Mouse (Mus musculus) T-helper 1 cell (primary cell): ENCODE measurements around the gene Leo1.

ENCODE experiments used
- in situ Hi-C: fragments of 300-600 bp; cut with MboI, MseI; formaldehyde crosslinking; loops from one replicate; pipeline ENCODE4 v1.15.1; 2025; ENCODE audit warnings: high pct_unique_total_duplicates

The Leo1 gene

GRCm38 (mm10) chr9:75425796-75426391, 15.4 kb upstream of the Leo1 start:
- in situ Hi-C loops = no loop called here

GRCm38 (mm10) chr9:75427366-75428273, 13.7 kb upstream of the Leo1 start:
- in situ Hi-C loops = no loop called here

DNA sequence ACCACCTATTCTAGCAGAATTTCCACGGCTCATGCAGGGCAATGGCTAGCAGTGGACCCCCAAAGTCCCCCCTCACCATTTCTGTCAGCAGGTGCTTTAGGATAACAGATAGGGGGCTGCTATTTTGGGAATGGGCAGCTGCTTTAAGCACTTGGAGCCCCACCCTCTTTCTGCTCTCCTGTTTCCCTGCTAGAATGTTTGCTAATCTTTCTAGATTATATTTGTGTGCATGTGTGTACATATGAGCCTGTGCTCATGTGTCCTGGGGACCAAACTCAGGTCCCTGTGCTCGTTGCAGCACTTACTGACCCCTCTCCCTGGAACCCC, 13.1 kb upstream of the Leo1 start:
- in situ Hi-C loops = no loop called here

GRCm38 (mm10) chr9:75429040-75429439, 12.3 kb upstream of the Leo1 start:
- in situ Hi-C loops = no loop called here

GRCm38 (mm10) chr9:75429657-75430056, 11.7 kb upstream of the Leo1 start:
- in situ Hi-C loops = no loop called here

- in situ Hi-C loops = no loop called here
These were observed 10.3 kb upstream of the Leo1 start for GRCm38 (mm10) chr9:75430822-75431621.

DNA sequence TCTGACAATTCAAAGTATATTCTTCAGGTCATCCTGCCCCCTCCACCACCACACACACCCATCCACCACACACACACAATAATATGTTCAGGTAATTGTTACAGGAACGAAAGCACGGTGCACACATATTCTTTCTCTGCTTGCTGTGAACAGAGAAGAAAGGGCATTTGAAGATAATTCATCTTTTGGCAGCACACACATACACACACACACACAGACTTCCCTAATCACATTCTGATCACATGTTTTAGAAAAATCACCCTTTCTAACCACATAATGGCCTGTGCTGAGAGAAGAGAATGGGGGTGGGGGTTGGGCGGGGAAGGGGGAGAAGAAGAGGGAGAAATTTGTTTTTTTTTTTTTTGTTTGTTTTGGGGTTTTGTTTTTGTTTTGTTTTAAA, 8.6 kb upstream of the Leo1 start:
- in situ Hi-C loops = no loop called here

DNA sequence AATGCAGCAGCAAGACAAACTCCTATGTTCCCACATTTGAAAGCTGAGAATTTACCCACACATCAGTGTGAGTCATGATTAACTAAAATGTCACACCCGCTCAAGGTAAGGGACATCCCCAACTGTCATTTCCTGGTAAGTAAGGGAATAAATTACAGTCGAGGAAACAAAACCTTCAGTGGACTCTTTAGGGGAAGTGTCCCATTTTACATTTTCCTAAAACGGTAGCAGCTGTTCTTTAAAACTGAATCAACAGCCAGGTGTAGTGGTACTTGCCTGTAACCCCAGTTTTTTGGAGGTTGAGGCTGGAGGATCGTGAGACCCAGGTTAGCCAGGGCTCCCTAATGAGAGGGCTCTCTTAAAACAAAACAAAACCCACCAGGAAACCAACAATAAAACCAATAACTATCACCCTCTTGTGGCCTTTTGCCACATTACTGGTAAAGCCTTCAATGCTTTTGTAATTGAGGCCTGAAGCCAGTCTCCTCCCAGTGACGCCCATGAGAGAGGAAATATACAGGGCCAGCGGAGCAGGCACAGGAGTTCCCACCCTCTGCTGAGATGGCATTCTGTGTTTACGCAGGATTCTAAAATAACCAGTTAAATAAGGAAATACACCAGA, 7.0 kb upstream of the Leo1 start:
- in situ Hi-C loops = no loop called here

- in situ Hi-C loops = loop anchor here (5.0 kb wide), 1 partner anchor 73 kb away; no protein-coding TSS in a partner anchor
These were observed 6.5 kb upstream of the Leo1 start for GRCm38 (mm10) chr9:75434872-75435271.

GRCm38 (mm10) chr9:75435291-75435690, 6.0 kb upstream of the Leo1 start:
- in situ Hi-C loops = loop anchor here (5.0 kb wide), 1 partner anchor 73 kb away; no protein-coding TSS in a partner anchor

GRCm38 (mm10) chr9:75435918-75436317, 5.4 kb upstream of the Leo1 start:
- in situ Hi-C loops = loop anchor here (5.0 kb wide), 1 partner anchor 74 kb away; no protein-coding TSS in a partner anchor

DNA sequence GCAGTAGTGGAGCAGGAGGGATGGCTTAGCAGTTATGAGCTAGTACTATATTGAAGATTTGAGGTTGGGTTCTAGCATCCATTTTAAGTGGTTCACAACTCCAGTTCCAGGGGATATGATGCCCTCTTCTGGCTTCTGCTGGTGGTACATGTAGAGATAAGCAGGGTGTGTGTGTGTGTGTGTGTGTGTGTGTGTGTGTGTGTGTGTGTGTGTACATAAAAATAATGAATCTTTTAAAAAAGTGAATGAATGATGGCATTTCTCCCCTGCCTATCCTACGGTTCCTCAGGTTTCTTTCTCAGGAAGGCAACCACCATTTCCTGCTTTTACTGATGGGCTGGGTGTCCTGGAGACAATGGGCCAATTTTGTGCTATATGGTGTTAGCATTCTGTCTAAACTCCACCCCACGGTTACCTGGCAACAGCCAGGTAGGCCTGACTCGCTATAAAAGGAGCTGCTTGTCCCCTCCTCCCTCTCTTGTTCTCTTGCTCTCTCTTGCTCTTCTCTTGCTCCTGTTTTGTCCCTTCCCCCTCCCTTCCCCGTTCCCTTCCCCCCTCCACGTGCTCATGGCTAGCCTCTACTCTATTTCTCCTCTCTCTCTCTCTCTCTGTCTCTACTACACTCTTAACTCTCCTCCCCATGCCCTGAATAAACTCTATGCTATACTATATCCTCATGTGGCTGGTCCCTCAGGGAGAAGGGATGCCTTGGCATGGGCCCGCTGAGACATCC, 3.5 kb upstream of the Leo1 start:
- in situ Hi-C loops = loop anchor here (5.0 kb wide), 1 partner anchor 76 kb away; no protein-coding TSS in a partner anchor

DNA sequence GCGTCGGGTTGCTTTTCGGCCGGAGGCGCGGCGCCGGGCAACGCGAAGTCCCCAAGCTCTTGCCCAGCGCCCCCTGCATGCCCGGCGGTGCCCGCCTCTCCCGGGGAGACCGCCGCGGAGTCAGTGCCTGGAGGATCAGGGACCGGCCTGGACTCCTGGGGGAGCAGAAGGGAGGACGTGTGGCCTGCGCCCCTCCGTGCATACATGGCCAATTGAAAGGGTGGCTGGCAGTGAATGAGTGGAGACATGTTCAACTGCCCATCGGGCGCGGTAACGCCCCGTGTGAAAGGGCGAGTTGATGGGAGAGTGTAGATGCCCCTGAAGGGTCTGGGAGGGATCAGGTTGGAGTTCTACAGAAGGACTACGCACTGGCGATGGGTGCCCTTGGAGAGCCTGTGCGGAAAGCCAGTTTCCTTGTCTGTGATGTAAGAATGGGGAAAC, 387 bp downstream of the Leo1 start:
- in situ Hi-C loops = loop anchor here (5.0 kb wide), 1 partner anchor 106 kb away; no protein-coding TSS in a partner anchor

DNA sequence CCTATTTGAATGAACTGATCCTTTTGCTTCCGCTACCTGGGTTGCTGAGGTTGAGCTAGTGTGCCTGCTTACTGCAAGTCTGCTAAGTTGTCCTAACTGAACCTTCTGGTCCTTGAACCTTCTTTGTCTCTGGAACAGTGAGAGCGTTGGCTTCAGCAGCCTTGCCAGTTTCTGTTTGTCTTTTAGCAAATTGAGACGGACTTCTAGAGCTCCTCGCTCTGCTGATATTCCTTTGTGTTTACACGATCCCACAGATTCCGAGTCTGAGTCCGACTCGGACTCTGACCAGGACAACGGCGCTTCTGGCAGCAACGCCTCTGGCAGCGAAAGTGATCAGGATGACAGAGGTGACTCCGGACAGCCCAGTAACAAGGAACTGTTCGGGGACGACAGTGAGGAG, 3.7 kb downstream of the Leo1 start:
- in situ Hi-C loops = loop anchor here (5.0 kb wide), 2 partner anchors 53 to 102 kb away; no protein-coding TSS in a partner anchor

- in situ Hi-C loops = loop anchor here (5.0 kb wide), 1 partner anchor 54 kb away; no protein-coding TSS in a partner anchor
These were observed 5.2 kb downstream of the Leo1 start for GRCm38 (mm10) chr9:75446574-75446973.

- in situ Hi-C loops = loop anchor here (5.0 kb wide), 1 partner anchor 56 kb away; no protein-coding TSS in a partner anchor
These were observed 6.7 kb downstream of the Leo1 start for GRCm38 (mm10) chr9:75448021-75448420.

DNA sequence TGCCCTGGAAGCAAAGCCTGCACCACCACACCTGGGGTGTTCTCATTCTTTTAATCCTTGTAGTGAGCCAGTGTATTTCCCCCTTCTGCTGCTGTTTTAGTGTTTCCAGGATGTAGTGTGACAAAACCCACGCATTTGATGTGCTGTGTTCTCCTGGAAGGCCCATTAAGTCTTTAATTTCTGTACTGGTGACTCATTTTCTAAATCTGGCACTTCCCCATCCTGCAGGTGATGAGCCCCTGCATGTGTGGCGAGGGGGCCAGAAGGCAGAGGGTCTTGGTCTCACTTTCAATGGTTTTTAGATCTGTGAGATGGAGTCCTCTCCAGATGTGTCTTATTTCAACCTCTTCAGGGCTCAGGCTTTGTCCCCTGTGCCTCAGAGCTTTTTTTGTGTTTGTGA, 12.7 kb downstream of the Leo1 start:
- in situ Hi-C loops = no loop called here

DNA sequence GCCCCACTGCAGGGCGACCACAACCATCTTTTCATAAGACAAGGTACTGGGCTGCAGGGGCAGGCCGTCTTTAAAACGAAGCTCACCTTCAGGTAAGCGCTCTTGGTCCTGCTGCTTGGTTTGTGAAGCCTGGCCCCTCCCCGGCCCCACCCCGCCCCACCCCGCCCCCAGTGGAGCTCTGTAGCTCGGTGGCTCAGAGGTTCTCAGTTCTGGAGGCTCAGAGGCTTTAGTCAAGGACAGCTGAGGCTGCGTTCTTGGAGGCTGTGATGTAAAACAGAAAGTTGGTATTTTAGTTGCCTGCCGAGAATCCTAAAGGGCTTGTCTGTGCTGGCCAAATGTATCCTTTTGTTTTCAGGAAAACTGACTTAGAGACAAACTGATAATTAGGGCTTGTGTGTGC, 14.4 kb downstream of the Leo1 start:
- in situ Hi-C loops = no loop called here

GRCm38 (mm10) chr9:75463050-75463660, 21.8 kb downstream of the Leo1 start:
- in situ Hi-C loops = no loop called here

- in situ Hi-C loops = no loop called here
These were observed 24.5 kb downstream of the Leo1 start for GRCm38 (mm10) chr9:75465856-75466255.
